Mouse (Mus musculus) T-helper 2 cell (primary cell): Measurements from ENCODE around the gene Cdk11b.

ENCODE experiments used
- in situ Hi-C: fragments of 300-600 bp; cut with MboI, MseI; formaldehyde crosslinking; loops from one replicate; pipeline ENCODE4 v1.15.1; 2025; ENCODE audit warnings: high pct_unique_total_duplicates

Cdk11b gene

DNA sequence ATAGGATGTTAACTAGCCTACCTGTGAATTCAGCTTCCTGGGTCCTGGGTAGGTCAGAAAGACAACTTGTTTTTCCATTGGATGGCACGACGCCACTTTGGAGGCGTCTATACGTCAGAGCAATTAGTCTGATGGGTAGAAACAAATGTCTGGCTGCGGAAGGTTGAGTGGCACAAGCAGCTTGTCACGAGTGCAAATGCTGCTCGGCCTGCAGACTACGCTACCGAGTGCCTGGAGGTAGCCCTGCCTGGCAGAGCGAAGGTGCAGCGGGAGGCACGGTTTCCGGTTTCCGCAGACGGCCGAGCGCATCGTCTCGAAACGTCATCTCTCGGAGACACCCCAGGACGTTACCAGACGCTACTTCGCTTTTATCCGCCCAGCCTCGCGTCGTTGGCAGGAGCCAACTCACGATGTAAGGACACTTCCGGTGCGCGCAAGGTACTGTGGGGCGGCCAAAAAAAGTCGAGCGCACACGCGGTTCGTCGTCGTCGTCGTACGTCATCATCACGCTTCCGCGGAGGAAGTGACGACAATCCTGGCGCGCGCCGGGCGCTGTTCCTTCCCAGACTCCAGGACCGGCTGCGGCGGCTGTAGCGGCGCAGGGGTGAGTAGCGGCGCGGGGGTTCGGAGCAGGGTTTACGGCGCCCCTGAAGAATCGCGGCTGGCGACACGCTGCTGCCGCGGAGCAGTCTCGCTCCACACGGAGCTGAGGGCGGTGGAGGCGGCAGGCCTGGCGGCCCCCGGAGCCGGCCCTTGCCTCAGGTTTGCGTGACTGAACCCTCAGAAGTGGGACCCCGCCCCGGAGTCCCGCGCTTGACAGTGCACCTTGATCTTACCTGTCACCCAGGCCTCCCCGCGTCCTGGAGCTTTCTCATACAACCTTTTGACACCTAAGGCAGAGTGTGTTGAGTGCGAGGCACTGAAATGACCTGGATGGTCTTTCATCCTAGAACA, at the start of gene Cdk11b:
Gene Cdk11b (plus strand): TSS at position 517 of the 954 bp plus-strand sequence.
- in situ Hi-C loops = no loop called here

DNA sequence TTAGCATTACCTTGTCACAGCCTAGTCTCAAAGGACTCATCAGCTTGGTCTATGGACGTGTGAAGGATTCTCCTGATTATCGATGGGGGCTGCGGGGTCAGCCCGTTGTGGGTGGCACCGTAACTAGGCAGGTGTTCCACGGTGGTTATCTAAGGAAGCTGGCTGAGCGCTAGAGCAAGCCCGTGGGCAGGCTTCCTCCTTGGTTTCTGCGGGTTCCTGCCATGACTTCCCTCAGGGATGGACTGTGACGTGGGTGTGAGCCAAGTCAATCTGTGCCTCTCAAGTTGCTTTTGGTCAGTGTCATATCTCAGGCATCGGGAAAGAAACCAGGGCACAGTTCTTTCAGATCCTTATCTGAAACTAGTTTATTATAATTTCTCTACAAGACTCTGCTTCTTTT, 49.7 kb upstream of the Cdk11b start:
- in situ Hi-C loops = loop anchor here (5.0 kb wide), 1 partner anchor 93 kb away; no protein-coding TSS in a partner anchor

DNA sequence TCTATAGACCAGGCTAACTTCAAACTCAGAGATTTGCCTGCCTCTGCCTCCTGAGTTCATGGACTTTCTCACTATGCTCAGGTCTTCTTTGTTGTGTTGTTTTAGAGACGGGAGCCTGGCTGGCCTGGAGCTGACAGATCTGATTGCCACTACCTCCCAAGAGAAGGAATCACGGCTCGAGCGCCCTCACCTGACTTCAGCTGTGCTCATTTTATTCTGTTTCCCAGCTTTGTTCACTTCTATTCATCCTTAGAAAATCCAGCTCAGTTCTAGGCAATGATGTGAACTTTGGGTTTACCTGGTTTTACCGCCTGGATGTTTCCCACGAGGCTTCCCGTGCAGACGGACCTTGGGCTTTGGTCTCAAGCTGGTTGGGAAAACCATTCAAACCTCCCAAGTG, 49.1 kb upstream of the Cdk11b start:
- in situ Hi-C loops = loop anchor here (5.0 kb wide), 1 partner anchor 93 kb away; no protein-coding TSS in a partner anchor

DNA sequence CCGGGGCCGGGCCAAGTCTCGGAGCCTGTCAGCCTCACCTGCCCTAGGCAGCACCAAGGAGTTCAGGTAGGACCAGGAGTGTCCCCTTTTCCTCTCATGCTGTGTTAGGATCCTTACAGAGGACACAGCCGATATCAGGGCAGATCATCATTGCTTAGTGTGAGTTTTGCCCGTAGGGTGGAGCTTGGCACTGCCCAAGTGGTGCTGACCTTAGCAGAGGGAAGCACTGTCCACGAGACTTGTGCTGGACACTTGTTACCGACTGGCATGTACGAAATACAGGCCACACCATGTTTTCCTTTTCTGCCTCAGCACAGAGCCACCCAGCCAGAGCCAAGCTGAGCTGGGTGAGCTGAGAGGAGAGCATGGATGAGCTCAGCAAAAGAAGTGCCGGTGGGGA, 47.5 kb upstream of the Cdk11b start:
- in situ Hi-C loops = loop anchor here (5.0 kb wide), 1 partner anchor 95 kb away; no protein-coding TSS in a partner anchor

DNA sequence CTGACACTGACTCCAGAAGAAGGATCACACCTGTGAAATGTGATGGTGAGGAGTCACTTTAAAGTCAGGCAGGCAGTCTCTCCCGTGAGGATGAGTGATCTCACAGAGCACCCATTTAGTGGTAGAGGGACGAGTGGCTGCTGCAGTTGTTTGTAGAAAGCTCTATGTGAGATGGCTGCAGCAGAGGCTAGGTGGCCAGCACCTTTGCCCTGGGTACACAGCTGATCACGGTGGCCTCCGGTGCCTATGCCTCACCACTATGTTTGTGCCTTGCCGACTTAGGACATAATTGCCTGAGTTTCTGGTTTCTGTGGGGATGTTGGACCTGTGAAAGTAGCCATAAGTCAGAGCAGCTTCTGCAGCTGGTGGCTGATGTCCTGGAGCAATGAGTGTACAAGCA, 46.9 kb upstream of the Cdk11b start:
- in situ Hi-C loops = loop anchor here (5.0 kb wide), 1 partner anchor 95 kb away; no protein-coding TSS in a partner anchor

DNA sequence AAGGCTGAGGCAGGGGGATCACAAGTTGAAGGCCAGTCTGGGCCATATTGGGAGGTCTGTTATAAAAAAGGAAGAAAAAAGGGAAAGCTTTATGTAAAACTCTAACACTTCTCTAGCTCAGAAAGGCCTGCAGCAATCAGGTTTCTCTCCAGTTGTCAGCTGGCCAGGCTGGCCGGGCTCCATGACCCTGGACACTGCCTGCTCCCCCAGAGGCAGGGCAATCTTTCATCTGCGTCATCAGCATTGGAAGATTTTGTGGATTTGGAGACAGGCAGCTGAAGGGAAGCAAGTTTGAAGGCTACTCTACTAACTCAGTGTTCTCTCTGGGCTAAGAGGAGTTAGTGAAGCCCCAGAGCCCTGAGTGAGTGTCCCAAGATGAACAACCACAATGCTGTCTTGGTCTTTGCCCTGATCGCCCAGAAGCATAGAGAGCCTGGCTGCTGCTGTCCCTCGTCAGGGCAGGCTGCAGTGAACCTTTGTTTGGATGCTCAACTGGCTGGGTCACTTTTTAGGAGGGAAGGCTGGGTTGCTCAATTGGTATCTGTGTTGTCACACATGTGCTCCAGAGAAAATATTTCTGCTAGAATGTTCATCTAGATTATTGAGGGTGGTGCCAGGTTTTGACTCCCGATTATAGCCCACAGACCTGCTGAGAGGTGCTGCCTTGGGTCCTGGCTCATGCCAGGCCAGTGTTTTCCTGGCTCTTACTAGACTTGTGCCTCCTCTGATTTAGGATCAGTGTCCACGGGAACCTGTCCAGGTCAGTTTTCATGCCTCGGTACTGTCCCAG, 46.1 kb upstream of the Cdk11b start:
- in situ Hi-C loops = loop anchor here (5.0 kb wide), 1 partner anchor 96 kb away; no protein-coding TSS in a partner anchor

DNA sequence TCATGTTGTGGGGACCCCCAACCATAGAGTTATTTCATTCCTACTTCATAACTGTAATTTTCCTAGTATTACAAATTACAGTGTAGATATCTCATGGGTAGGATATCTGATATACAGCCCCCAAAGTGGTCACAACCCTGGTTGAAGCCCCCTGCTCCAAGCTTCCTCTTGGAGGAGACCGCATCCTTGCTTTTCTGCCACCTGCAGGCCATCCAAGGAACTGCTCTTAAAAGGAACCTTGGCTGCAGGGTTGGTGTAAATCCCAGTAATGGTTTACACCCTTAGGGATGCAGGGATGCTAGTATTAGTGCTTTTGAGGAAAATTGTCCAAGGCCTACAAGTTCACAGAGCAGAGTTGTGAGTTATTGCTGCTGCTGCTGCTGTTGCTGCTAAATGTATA, 44.2 kb upstream of the Cdk11b start:
- in situ Hi-C loops = no loop called here

DNA sequence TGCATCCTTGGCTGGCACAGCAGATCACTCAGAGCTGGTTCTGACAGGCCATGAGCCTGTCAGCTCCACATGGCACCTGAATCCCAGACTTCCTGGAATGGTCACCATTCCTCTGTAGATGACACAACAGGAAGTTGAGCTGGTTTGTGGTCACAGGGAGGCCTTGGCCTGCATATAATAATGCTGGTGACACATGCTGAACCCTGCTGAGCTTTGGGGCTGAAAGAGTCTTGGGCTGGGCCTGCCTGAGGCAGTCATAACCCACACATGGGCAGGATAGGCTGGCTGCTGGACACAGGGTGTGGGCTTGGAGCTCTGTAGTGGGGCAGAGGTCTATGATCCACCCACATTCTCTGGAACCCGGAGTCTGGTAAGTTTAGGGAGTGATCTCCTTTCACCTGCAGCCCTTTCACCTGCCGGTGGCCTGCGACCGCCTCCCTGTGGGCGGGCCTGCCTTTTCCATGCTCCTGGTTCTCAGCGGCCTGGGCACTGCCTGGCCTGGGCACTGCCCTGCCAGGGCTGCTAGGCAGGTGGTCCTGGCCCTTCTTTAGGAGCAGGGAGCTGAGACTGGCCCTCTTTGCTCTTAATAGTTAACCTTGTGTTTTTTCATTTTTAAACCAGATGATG, 42.3 kb upstream of the Cdk11b start:
- in situ Hi-C loops = no loop called here

DNA sequence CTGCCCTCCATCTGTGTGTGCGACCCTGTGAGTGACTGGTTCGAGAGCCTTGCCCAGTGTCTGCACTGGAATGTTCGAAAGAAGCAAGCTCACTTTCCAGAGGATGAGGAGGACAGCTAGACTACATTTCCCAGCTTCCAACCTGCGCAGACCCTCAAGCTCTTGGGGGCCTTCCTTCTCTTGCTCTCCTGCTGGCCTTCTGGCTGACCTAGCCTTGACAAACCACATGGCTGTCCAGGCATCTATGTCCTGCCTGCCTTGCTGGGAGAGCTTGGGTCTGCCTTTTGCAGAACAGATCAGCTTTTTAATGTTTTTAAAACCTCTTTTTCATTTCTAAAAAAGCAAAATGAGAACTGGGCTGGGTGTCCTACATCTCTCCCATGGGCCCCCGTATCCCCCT, 35.3 kb upstream of the Cdk11b start:
- in situ Hi-C loops = no loop called here

DNA sequence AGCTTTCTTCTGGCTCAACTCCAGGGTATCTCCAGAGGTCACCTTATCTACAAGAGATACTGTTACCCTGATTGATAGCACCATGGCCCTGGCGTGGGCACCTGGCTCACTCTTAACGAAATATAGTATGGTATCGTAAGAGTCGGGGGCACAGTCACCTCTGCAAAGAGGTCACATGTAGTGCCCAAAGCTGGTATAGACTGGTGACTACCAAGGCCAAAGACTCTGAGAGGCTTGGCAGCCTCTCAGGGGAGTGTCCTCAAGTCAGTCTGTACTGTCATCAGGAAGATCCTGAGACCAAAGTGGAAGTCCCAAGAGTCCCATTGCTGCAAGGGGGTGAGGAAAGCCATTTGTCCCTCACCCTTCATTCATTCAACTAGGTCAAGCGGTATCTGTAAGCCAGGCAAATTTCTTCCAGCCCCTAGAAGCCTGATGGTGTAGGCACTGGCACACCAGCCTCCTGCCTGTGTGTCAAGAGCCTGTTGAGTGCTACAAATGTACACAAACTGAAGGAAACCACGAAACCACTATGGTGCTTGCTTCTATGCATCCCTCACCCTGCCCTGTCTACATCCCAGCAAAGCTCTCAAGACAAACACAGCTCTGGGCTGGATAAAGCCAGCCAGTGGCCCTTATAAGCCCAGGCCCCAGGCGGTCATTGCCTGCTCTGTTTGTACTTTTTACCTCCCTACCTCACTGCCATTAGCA, 33.5 kb upstream of the Cdk11b start:
- in situ Hi-C loops = no loop called here

DNA sequence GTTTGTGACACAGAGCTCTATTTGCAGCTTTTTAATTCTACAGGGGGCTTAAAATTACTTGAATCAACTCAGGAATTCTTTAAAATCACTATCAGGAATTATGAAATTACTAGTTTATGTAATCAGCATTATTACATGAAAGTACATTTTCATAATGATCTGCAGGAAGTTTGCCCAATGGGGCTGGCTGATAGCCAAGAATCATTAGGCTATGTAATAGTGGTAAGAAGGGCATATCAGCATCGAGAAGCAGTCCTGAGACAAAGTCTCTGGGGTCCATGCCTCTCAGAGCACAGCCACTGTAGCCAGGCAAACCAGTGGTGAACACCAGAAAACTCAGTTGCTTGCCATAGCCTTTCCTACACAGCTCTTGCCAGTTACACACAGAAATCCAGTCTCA, 30.9 kb upstream of the Cdk11b start:
- in situ Hi-C loops = no loop called here

DNA sequence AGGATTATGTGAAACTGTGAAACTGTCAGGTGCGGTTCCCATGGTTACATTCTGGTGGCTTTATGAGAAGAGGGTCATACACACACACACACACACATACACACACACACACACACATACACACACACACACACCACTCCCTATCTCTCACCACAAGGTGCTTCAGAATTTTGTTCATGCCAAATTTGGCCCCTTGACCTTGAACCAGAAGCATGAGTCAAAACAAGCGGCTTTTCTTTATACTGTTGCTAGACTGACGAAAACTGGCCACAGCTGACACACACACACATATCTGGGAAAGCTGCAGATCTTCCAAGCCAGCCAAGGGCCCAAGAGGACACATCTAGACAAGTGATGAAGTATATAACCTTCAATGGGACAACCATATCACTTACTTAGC, 28.9 kb upstream of the Cdk11b start:
- in situ Hi-C loops = no loop called here

DNA sequence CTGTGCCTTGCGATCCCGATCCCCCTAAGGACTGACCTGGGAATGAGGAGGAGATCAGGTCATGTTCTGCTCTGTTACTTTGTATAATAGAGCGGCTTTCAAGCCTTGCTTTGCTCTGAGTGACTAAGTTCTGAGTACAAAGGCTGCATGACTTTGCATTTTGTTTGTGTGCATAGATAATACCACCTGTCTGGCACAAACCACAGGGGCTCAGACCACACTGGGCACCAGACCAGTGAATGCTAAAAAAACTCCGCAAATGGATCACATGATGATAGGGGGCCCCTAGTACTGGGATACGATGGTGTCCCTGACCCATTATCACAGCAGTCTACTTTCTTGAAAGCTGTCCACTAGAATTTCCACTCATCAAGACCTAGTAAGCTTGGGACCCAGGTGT, 28.0 kb upstream of the Cdk11b start:
- in situ Hi-C loops = no loop called here

DNA sequence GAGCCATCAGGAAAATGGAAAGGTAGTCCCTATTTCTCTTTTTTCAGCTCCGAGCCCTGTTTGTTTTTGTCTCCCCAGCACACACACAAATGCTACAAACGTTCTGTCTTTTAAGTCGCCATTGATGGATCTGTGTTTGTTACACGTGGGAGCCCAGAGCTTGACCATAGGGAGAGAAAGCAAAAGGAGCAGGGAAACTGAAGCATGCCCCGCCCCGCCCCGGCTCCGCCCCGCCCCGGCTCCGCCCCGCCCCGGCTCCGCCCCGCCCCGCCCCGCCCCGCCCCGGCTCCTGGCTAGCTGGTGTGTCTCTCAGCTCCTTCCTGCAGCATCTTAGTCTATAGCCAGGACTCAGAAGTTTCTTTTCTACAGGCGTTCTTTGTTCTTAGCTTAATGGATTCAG, 26.1 kb upstream of the Cdk11b start:
- in situ Hi-C loops = no loop called here

DNA sequence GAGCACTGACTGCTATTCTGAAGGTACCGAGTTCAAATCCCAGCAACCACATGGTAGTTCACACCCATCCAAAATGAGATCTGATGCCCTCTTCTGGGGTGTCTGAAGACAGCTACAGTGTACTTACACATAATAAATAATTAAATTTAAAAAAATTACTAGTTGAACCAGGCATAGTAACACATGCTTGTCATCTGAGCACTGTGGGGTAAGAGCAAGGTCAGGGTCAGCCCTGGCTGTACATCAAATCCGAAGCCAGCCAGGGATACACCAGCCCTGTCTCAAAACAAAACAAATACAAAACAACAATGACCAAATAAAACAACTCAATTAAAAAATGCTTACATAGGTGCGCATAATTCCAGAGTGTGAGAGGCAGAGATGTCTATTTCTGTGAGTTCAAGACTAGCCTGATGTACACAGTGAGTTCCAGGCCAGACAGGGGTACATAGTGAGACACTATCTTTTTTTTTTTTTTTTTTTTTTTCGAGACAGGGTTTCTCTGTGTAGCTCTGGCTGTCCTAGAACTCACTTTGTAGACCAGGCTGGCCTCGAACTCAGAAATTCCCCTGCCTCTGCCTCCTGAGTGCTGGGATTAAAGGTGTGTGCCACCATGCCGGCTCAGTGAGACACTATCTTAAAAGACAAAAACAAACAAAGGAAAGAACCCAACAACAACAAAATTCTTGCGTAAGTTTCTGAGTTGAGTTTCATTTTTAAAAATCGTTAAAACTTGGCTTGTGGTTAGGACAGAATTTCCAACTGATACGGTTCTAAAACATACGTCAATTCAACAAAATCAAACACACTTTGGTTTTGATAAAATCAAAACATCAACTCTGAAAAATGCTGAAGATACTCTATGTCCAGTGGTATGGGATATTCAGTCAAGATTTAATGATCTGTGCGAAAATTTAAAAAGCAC, 24.5 kb upstream of the Cdk11b start:
- in situ Hi-C loops = no loop called here

DNA sequence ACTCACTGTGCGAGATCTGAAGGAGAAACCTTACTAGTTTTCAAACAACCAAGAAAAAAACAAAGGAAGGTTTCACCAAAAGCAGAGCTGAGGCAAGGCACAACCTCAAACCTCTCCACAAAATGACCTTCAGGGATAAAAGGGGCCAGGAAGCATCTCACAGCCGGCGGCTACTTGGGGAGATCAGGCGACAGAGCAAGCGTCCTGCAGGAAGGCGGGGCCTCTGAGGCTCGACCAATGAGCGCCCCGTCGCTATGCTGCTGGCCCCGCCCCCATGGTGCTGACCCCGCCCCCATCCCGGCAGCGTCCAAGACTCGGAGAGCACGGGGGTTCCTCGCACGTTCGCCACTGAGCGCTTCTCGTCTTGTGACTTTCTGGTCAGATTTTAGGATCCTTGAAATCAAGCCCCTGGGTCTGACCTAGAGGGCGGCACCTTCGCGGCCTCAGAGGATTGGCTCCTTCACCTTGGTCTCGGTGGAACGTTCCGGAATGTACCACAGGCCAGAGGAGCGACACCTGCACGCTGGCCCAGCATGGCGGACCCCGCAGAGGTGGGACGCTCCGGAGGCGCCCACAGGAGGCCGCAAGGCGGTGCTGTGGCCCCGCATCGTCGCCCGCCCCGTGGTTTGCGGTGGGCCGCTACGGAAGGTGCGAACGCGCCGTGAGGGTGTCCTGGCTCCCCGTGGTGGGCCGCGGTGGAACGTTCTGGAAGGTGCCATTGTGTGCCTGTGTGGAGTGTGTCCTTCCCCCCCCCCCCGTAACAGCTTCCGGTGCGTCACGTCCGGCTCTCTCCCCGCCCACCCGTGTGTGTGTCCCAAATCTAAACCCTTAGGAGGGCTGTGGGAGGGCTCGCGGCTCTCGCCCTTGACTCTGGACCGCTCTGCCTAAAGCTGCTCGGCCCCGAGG, 23.3 kb upstream of the Cdk11b start, which contains the start of gene Slc35e2:
Gene Slc35e2 (plus strand): TSS at position 326 of the 906 bp plus-strand sequence.
- in situ Hi-C loops = no loop called here

DNA sequence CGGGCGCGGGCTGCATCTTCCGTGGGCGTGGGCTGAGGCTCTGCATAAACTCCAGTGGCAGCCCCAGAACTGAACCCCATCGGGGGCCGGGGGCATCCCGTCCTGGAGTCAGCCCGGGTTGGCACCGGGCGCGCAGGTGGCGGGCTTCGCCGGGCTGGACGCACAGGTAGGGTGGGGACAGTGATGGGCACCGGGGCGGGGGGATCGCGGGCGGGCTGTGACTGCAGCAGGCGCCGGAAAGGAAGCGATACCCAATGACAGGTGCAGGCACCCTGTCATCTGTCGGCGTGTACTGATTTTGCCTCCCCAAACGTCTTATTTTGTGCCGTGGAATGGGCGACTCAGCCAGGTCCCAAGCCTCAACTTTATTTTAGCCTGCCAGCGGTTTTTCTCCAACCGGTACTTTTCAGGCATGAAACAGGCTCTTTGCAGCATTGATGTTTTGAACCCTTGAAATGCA, 22.6 kb upstream of the Cdk11b start:
- in situ Hi-C loops = no loop called here

DNA sequence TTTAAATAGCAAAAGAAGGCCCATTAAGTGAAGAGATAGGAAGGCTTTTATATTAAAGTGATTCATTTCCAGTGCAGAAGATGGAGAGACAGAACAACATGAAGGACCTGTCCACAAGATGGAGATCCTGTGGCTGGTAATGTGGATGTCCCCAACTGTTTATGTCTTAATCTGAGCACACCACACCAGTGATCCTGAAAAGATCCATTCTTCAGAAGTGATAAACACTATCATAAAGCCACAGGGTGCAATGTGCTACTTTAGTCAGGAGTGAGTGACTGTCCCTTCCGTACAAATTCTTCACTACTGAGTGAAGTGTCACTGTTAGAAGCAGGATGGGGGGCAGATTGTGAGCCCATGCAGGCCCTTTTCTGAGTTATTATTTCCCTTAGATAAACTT, 21.9 kb upstream of the Cdk11b start:
- in situ Hi-C loops = no loop called here

DNA sequence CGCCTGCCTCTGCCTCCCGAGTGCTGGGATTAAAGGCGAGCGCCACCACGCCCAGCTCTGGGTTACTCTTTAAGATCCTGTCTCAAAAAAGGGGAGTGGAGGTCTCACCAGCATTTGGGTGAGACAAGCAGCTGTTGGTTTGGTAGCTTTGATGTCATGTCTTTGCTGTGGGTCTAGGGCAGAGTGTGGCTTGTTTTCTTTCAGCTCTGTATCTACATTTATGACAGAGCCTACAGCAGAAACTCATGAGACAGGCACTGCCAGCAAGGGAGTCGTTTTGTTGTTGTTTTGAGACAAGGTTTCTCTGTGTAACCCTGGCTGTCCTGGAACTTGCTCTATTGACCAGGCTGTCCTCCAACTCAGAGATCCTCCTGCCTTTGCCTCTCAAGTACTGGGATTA, 20.9 kb upstream of the Cdk11b start:
- in situ Hi-C loops = no loop called here
